Mouse (Mus musculus) adrenal gland, postnatal 14 days (tissue): Measurements from ENCODE around the gene Itpr2. TPM values are rescaled to one million over a fixed set of nuclear protein-coding genes. Genes with fewer than 3 reads are reported as not detected.

ENCODE experiments used
- DNase-seq: peaks from one replicate; pipeline ENCODE4 v3.0.0; 2021; ENCODE audit warnings: mixed read lengths
- total RNA-seq: library from RNA; stranded (reverse); gene quantifications from 2 replicates; pipeline ENCODE4 v1.2.3, GENCODE M21; 2021

The Itpr2 gene
- total RNA-seq, 1 experiment from 2014 or later: 93.3 TPM

- DNase-seq: no peak
Measured at GRCm38 (mm10) chr6:146220071-146220470, 282.0 kb downstream of the Itpr2 start.

- DNase-seq: no peak
Measured at GRCm38 (mm10) chr6:146219534-146219933, 282.5 kb downstream of the Itpr2 start.

GRCm38 (mm10) chr6:146215302-146215701 is 286.7 kb downstream of the Itpr2 start:
- no peak for DNase-seq

GRCm38 (mm10) chr6:146212339-146212738 is 289.7 kb downstream of the Itpr2 start:
- DNase-seq: no peak

- no peak for DNase-seq
Measured at GRCm38 (mm10) chr6:146211233-146211632, 290.8 kb downstream of the Itpr2 start.

GRCm38 (mm10) chr6:146208983-146209382 is 293.0 kb downstream of the Itpr2 start:
- no peak for DNase-seq

GRCm38 (mm10) chr6:146207204-146207959 is 294.6 kb downstream of the Itpr2 start:
- no peak for DNase-seq

- DNase-seq: no peak
Measured at GRCm38 (mm10) chr6:146205136-146205535, 296.9 kb downstream of the Itpr2 start.

GRCm38 (mm10) chr6:146204470-146204869 is 297.6 kb downstream of the Itpr2 start:
- DNase-seq: no peak

- DNase-seq: no peak
Measured at GRCm38 (mm10) chr6:146197868-146198379, 304.1 kb downstream of the Itpr2 start.

GRCm38 (mm10) chr6:146196701-146197100 is 305.3 kb downstream of the Itpr2 start:
- no peak for DNase-seq

GRCm38 (mm10) chr6:146195854-146196457 is 306.1 kb downstream of the Itpr2 start:
- DNase-seq: peak; percentile 75

- DNase-seq: no peak
Measured at GRCm38 (mm10) chr6:146191931-146192330, 310.1 kb downstream of the Itpr2 start.

- no peak for DNase-seq
Measured at GRCm38 (mm10) chr6:146190006-146190405, 312.0 kb downstream of the Itpr2 start.

GRCm38 (mm10) chr6:146185532-146185931 is 316.5 kb downstream of the Itpr2 start:
- no peak for DNase-seq

GRCm38 (mm10) chr6:146184771-146185170 is 317.3 kb downstream of the Itpr2 start:
- DNase-seq: no peak

GRCm38 (mm10) chr6:146174644-146175250 is 327.3 kb downstream of the Itpr2 start:
- no peak for DNase-seq

GRCm38 (mm10) chr6:146170603-146171051 is 331.4 kb downstream of the Itpr2 start:
- peak; percentile 38 for DNase-seq

- DNase-seq: no peak
Measured at GRCm38 (mm10) chr6:146167207-146167606, 334.8 kb downstream of the Itpr2 start.

- DNase-seq: peak; percentile 40
Measured at GRCm38 (mm10) chr6:146159641-146160040, 342.4 kb downstream of the Itpr2 start.

GRCm38 (mm10) chr6:146158717-146159116 is 343.3 kb downstream of the Itpr2 start:
- DNase-seq: no peak

- peak; percentile 8 for DNase-seq
Measured at GRCm38 (mm10) chr6:146157983-146158535, 344.0 kb downstream of the Itpr2 start.

GRCm38 (mm10) chr6:146157099-146157498 is 344.9 kb downstream of the Itpr2 start:
- no peak for DNase-seq
